Mouse (Mus musculus): ENCODE results near the gene Zranb3.
"Not testable (repeated sequence)": the region's sequence is repeated elsewhere in the genome, so short reads cannot be mapped to it uniquely, and the experiment has no call there.

Gene Zranb3

GRCm38 (mm10) chr1:128060655-128061344, 42.0 kb downstream of the Zranb3 start:
- no peak for DNase-seq (ENCODE audit: low spot score in 2 of 2)

GRCm38 (mm10) chr1:128058625-128059024, 44.2 kb downstream of the Zranb3 start:
- DNase-seq (ENCODE audit: low spot score in 2 of 2) = no peak

- no peak for DNase-seq (ENCODE audit: low spot score in 2 of 2)
Measured at GRCm38 (mm10) chr1:128057269-128057668, 45.6 kb downstream of the Zranb3 start.

- DNase-seq (ENCODE audit: low spot score in 2 of 2) = no peak
Measured at GRCm38 (mm10) chr1:128046920-128047319, 55.9 kb downstream of the Zranb3 start.

GRCm38 (mm10) chr1:128046455-128046854, 56.4 kb downstream of the Zranb3 start:
- DNase-seq (ENCODE audit: low spot score in 2 of 2) = no peak

- no peak for DNase-seq (ENCODE audit: low spot score in 2 of 2)
Measured at GRCm38 (mm10) chr1:128044181-128044580, 58.7 kb downstream of the Zranb3 start.

GRCm38 (mm10) chr1:128036296-128036695, 66.6 kb downstream of the Zranb3 start:
- no peak for DNase-seq (ENCODE audit: low spot score in 2 of 2)

GRCm38 (mm10) chr1:128032123-128032522, 70.7 kb downstream of the Zranb3 start:
- DNase-seq (ENCODE audit: low spot score in 2 of 2) = no peak

GRCm38 (mm10) chr1:128031524-128031923, 71.3 kb downstream of the Zranb3 start:
- no peak for DNase-seq (ENCODE audit: low spot score in 2 of 2)

- DNase-seq (ENCODE audit: low spot score in 2 of 2) = no peak
Measured at GRCm38 (mm10) chr1:128024363-128025114, 78.3 kb downstream of the Zranb3 start.

- DNase-seq (ENCODE audit: low spot score in 2 of 2) = no peak
Measured at GRCm38 (mm10) chr1:128020001-128020770, 82.7 kb downstream of the Zranb3 start.

GRCm38 (mm10) chr1:128016035-128016492, 86.8 kb downstream of the Zranb3 start:
- DNase-seq (ENCODE audit: low spot score in 2 of 2) = no peak

GRCm38 (mm10) chr1:128013698-128014386, 89.0 kb downstream of the Zranb3 start:
- no peak for DNase-seq (ENCODE audit: low spot score in 2 of 2)

GRCm38 (mm10) chr1:128009751-128010150, 93.1 kb downstream of the Zranb3 start:
- no peak for DNase-seq (ENCODE audit: low spot score in 2 of 2)

GRCm38 (mm10) chr1:128006042-128006600, 96.7 kb downstream of the Zranb3 start:
- not testable (repeated sequence) for DNase-seq (ENCODE audit: low spot score in 2 of 2)

- no peak for DNase-seq (ENCODE audit: low spot score in 2 of 2)
Measured at GRCm38 (mm10) chr1:128004371-128004720, 98.5 kb downstream of the Zranb3 start.

GRCm38 (mm10) chr1:128003712-128004370, 99.0 kb downstream of the Zranb3 start:
- DNase-seq (ENCODE audit: low spot score in 2 of 2) = no peak

GRCm38 (mm10) chr1:128002159-128002558, 100.7 kb downstream of the Zranb3 start:
- DNase-seq (ENCODE audit: low spot score in 2 of 2) = no peak

- DNase-seq (ENCODE audit: low spot score in 2 of 2) = not testable (repeated sequence)
Measured at GRCm38 (mm10) chr1:128000931-128001330, 101.9 kb downstream of the Zranb3 start.

- DNase-seq (ENCODE audit: low spot score in 2 of 2) = no peak
Measured at GRCm38 (mm10) chr1:127993892-127994291, 109.0 kb downstream of the Zranb3 start.

Data from urinary bladder, postnatal 36 days (tissue).